Mouse (Mus musculus) limb, embryonic 14.5 days (tissue): ENCODE data around the gene Myl3. TPM values are rescaled to one million over a fixed set of nuclear protein-coding genes. Genes with fewer than 3 reads are reported as not detected.

Experiments
- ATAC-seq: fragments of 200-750 bp; cut with Nextera tagmentation; 2 replicates; pipeline ENCODE4 v1.8.0; 2017; ENCODE audit warnings: low read depth, moderate number of reproducible peaks, moderate TSS enrichment; ENCODE audit not compliant: low FRiP score
- DNase-seq: peaks from one replicate; pipeline ENCODE4 v3.0.0-alpha.2; 2015; ENCODE audit warnings: low spot score
- H3K27ac ChIP-seq: fragments of 300-500 bp; sonication (generic); replicated peaks from 2 replicates; pipeline ENCODE4 v1.5.1; 2014; ENCODE audit warnings: low read depth, mild to moderate bottlenecking, low read length, moderate library complexity, mixed read lengths
- H3K27me3 ChIP-seq: fragments of 300-500 bp; sonication (generic); 2 replicates; pipeline ENCODE4 v1.6.1; 2014; ENCODE audit warnings: low read length, mixed read lengths; ENCODE audit not compliant: control insufficient read depth, insufficient read depth
- H3K36me3 ChIP-seq: fragments of 300-500 bp; sonication (generic); 2 replicates; pipeline ENCODE4 v1.6.1; 2014; ENCODE audit warnings: mild to moderate bottlenecking, low read length, moderate library complexity, mixed read lengths; ENCODE audit not compliant: control insufficient read depth, insufficient read depth
- H3K4me1 ChIP-seq: fragments of 300-500 bp; sonication (generic); 2 replicates; pipeline ENCODE4 v1.6.1; 2014; ENCODE audit warnings: antibody characterized with exemption, low read length, mixed read lengths; ENCODE audit not compliant: control insufficient read depth, insufficient read depth
- H3K4me2 ChIP-seq: fragments of 300-500 bp; sonication (generic); replicated peaks from 2 replicates; pipeline ENCODE4 v1.6.1; 2014; ENCODE audit warnings: low read depth, mild to moderate bottlenecking, low read length, moderate library complexity; ENCODE audit not compliant: severe bottlenecking
- H3K4me3 ChIP-seq: fragments of 300-500 bp; sonication (generic); replicated peaks from 2 replicates; pipeline ENCODE4 v1.5.1; 2014; ENCODE audit warnings: low read length
- H3K9ac ChIP-seq: fragments of 300-500 bp; sonication (generic); 2 replicates; pipeline ENCODE4 v1.6.1; 2014; ENCODE audit warnings: mild to moderate bottlenecking, low read depth, low read length, moderate library complexity; ENCODE audit not compliant: severe bottlenecking
- H3K9me3 ChIP-seq: fragments of 300-500 bp; sonication (generic); 2 replicates; pipeline ENCODE4 v1.6.1; 2016; ENCODE audit warnings: low read length; ENCODE audit not compliant: control insufficient read depth
- POLR2A ChIP-seq: fragments of 200-500 bp; IDR thresholded peaks from 2 replicates; pipeline ENCODE4 v1.8.0; 2012; ENCODE audit warnings: inconsistent platforms, mild to moderate bottlenecking, moderate library complexity, borderline replicate concordance; ENCODE audit not compliant: insufficient read depth, insufficient read length; ENCODE audit errors: extremely low read depth
- WGBS: fragments of 180-500 bp; shearing (Covaris S2); extraction: QIAGEN DNeasy Blood & Tissue Kit; methylation state at CpG from one replicate; pipeline ENCODE4 v1.1.7; 2014; 5-methylcytosine and 5-hydroxymethylcytosine counted together
- polyA plus RNA-seq, 2 experiments: library from polyadenylated mRNA; depleted of rRNA in 1 of 2; stranded (reverse) in 1 of 2; unstranded in 1 of 2; fragments of >200 nt; fragmentation: Nextera tagmentation in 1 of 2; extraction: Ambion mirVana in 1 of 2; gene quantifications; 2 replicates each; pipeline versions ENCODE4 v1.2.1 to v1.2.3; 2012 to 2014

Myl3 gene
- polyA plus RNA-seq, 2 experiments, result 26.1 to 28.1 TPM

GRCm38 (mm10) chr9:110742951-110743455 lies 1.3 kb downstream of the Myl3 start:
- DNase-seq (no peak), ATAC-seq (peak; percentile 7; the same call in 1 of the 2 replicates)
- Histone ChIP-seq H3K27me3 (no peaks in the 10 kb centered on the region), H3K4me2 (peak overlapping the region; percentile 74), H3K4me1 (peaks cover 39% of the 10 kb centered on the region), H3K9ac (peak overlapping the region; percentile 94), H3K9me3 (no peaks in the 10 kb centered on the region), H3K27ac (peak overlapping the region; percentile 94), H3K36me3 (peaks cover 17% of the 10 kb centered on the region), H3K4me3 (peak overlapping the region; percentile 81)
- 0 out of 2 replicates have a peak, but pooled peaks have one; percentile 33 for TF ChIP-seq POLR2A
- WGBS, result 4% methylated on average over 39 of the region's 49 CpGs

GRCm38 (mm10) chr9:110743456-110744323 lies 2.0 kb downstream of the Myl3 start:
- Histone ChIP-seq H3K27ac (peak overlapping the region; percentile 94), H3K4me2 (peak overlapping the region; percentile 74), H3K36me3 (peaks cover 11% of the 10 kb centered on the region), H3K4me3 (peak overlapping the region; percentile 81), H3K27me3 (no peaks in the 10 kb centered on the region), H3K9ac (peak overlapping the region; percentile 94), H3K4me1 (peaks cover 39% of the 10 kb centered on the region), H3K9me3 (no peaks in the 10 kb centered on the region)
- ATAC-seq (peak; percentile 23), DNase-seq (no peak)
- no peak for TF ChIP-seq POLR2A
- WGBS, result 3% methylated on average over 36 of the region's 63 CpGs

DNA sequence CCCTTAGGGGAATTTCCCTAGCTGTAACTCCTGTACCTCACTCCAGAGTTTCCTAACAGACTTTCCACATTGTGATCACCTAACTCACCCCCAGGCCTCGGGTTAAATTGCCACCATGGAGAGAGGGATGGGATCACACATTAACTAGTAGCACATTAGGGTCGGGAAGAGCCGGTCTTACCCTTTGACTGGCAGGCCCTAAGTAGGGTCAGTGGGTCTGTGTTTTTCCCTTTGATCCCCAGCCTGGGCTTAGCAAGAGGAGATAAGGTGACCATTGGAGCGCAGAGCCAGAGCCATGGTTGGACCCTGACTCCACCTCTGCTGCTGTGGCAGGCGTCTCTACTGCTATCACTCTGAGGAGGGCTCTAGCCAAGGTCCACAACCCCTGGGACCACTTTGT lies 4.1 kb downstream of the Myl3 start:
- no peaks in the 10 kb centered on the region for H3K36me3 ChIP-seq
- H3K27me3 ChIP-seq, result no peaks in the 10 kb centered on the region
- ATAC-seq (no peak), DNase-seq (no peak)
- WGBS, result 16% methylated on average over 4 of the region's 5 CpGs
- H3K9me3 ChIP-seq, result no peaks in the 10 kb centered on the region
- H3K27ac ChIP-seq, result no peak overlapping the region
- no peak for TF ChIP-seq POLR2A
- H3K9ac ChIP-seq, result no peak overlapping the region
- H3K4me1 ChIP-seq, result peaks cover 42% of the 10 kb centered on the region
- H3K4me3 ChIP-seq, result no peak overlapping the region
- no peak overlapping the region for H3K4me2 ChIP-seq

GRCm38 (mm10) chr9:110746238-110746637 lies 4.6 kb downstream of the Myl3 start:
- Histone ChIP-seq H3K4me2 (no peak overlapping the region), H3K4me1 (peaks cover 42% of the 10 kb centered on the region), H3K36me3 (no peaks in the 10 kb centered on the region), H3K9ac (no peak overlapping the region), H3K27me3 (no peaks in the 10 kb centered on the region), H3K4me3 (no peak overlapping the region), H3K9me3 (no peaks in the 10 kb centered on the region), H3K27ac (0 out of 2 replicates have a peak overlapping the region, but pooled peaks have one; percentile 38)
- ATAC-seq (no peak), DNase-seq (no peak)
- 14% methylated on average over 5 of the region's 5 CpGs for WGBS
- TF ChIP-seq POLR2A, result no peak

DNA sequence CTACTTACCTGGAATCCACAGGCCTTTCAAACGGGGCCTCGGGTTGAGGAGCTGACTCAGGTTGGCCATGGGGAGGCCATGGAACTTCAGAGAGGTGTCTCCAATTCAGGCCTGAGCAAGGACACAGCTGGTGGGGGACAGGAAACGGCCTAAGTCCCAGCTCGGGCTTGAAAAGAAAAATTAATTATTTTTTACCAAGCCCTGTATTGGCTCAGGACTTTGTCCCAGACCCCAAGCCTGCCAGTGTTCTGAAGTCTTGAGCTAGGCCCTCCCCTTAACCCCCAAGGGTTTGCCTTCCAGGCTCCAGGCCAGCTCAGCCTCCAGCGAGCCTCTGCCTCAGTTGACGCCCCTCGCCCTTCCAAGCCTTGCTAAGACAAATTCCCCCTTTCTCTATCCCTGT lies 5.3 kb downstream of the Myl3 start, which contains the start of gene Pth1r:
Pth1r (minus strand) TSS at position 185 of the 400 bp plus-strand sequence.
- Histone ChIP-seq H3K4me2 (0 out of 2 replicates have a peak within 1 kb of the TSS, but pooled peaks have one; percentile 3), H3K4me1 (peaks cover 47% of the 10 kb centered on the region), H3K36me3 (no peaks in the 10 kb centered on the region), H3K27me3 (no peaks in the 10 kb centered on the region), H3K27ac (peak within 1 kb of the TSS; percentile 38; the same call in 1 of the 2 replicates), H3K4me3 (no peak within 1 kb of the TSS), H3K9ac (no peak within 1 kb of the TSS), H3K9me3 (no peaks in the 10 kb centered on the region)
- 25% methylated on average over 7 of the region's 7 CpGs for WGBS
- ATAC-seq, result no peak
- DNase-seq, result no peak
- TF ChIP-seq POLR2A, result no peak
